Mouse (Mus musculus): ENCODE data around the gene Btbd3. TPM values are rescaled to one million over a fixed set of nuclear protein-coding genes. Genes with fewer than 3 reads are reported as not detected.

The Btbd3 gene
- polyA plus RNA-seq, 1 experiment from 2014 or later = 8.9 TPM

GRCm38 (mm10) chr2:138277842-138278691 lies 21.7 kb downstream of the Btbd3 start:
- H3K9me3 ChIP-seq (replicated peaks; ENCODE audit: control insufficient read depth, low read length) = no peaks in the 10 kb centered on the region
- H3K9ac ChIP-seq (ENCODE audit: low read length) = peak overlapping the region; percentile 72
- H3K36me3 ChIP-seq (ENCODE audit: control insufficient read depth, insufficient read depth) = no peaks in the 10 kb centered on the region
- 9% methylated on average over 17 of the region's 17 CpGs for WGBS
- peak overlapping the region; percentile 78 for H3K4me2 ChIP-seq (ENCODE audit: low read depth, low read length)
- H3K27me3 ChIP-seq (ENCODE audit: control insufficient read depth, insufficient read depth, low read length) = no peaks in the 10 kb centered on the region
- peak; percentile 89 for ATAC-seq (replicated peaks; ENCODE audit: extremely low read depth, insufficient read depth, low FRiP score)
- peak overlapping the region; percentile 67 for H3K4me3 ChIP-seq (ENCODE audit: low read length)
- H3K27ac ChIP-seq (ENCODE audit: low read length) = peak overlapping the region; percentile 88
- H3K4me1 ChIP-seq (ENCODE audit: control insufficient read depth, insufficient read depth, low read length) = peaks cover 47% of the 10 kb centered on the region

- 39% methylated on average over 15 of the region's 15 CpGs for WGBS
- ATAC-seq (replicated peaks; ENCODE audit: extremely low read depth, insufficient read depth, low FRiP score) = peak; percentile 23; the same call in 1 of the 2 replicates
These were observed 22.7 kb downstream of the Btbd3 start for GRCm38 (mm10) chr2:138278853-138279640.

GRCm38 (mm10) chr2:138279641-138280040 lies 23.3 kb downstream of the Btbd3 start:
- H3K4me2 ChIP-seq (ENCODE audit: low read depth, low read length) = peak overlapping the region; percentile 78
- 0 out of 2 replicates have a peak, but pooled peaks have one; percentile 15 for ATAC-seq (replicated peaks; ENCODE audit: extremely low read depth, insufficient read depth, low FRiP score)
- WGBS = 39% methylated on average over 11 of the region's 11 CpGs

More at GRCm38 (mm10) chr2:138278853-138279640, 22.7 kb downstream of the Btbd3 start:
- H3K4me2 ChIP-seq (ENCODE audit: low read depth, low read length) = peak overlapping the region; percentile 78
- no peaks in the 10 kb centered on the region for H3K9me3 ChIP-seq (replicated peaks; ENCODE audit: control insufficient read depth, low read length)
- no peaks in the 10 kb centered on the region for H3K27me3 ChIP-seq (ENCODE audit: control insufficient read depth, insufficient read depth, low read length)
- H3K27ac ChIP-seq (ENCODE audit: low read length) = peak overlapping the region; percentile 88
- H3K36me3 ChIP-seq (ENCODE audit: control insufficient read depth, insufficient read depth) = peaks cover 9% of the 10 kb centered on the region; the same call in 1 of the 2 replicates
- H3K4me1 ChIP-seq (ENCODE audit: control insufficient read depth, insufficient read depth, low read length) = peaks cover 41% of the 10 kb centered on the region
- H3K9ac ChIP-seq (ENCODE audit: low read length) = peak overlapping the region; percentile 72
- peak overlapping the region; percentile 67 for H3K4me3 ChIP-seq (ENCODE audit: low read length)

GRCm38 (mm10) chr2:138280225-138280711 lies 23.9 kb downstream of the Btbd3 start:
- peak overlapping the region; percentile 67 for H3K4me3 ChIP-seq (ENCODE audit: low read length)
- WGBS = 60% methylated on average over 17 of the region's 17 CpGs
- peak overlapping the region; percentile 72 for H3K9ac ChIP-seq (ENCODE audit: low read length)
- H3K27me3 ChIP-seq (ENCODE audit: control insufficient read depth, insufficient read depth, low read length) = no peaks in the 10 kb centered on the region
- no peaks in the 10 kb centered on the region for H3K9me3 ChIP-seq (replicated peaks; ENCODE audit: control insufficient read depth, low read length)
- peaks cover 41% of the 10 kb centered on the region for H3K4me1 ChIP-seq (ENCODE audit: control insufficient read depth, insufficient read depth, low read length)
- no peak for ATAC-seq (replicated peaks; ENCODE audit: extremely low read depth, insufficient read depth, low FRiP score)
- peak overlapping the region; percentile 88 for H3K27ac ChIP-seq (ENCODE audit: low read length)
- peaks cover 14% of the 10 kb centered on the region; the same call in 1 of the 2 replicates for H3K36me3 ChIP-seq (ENCODE audit: control insufficient read depth, insufficient read depth)
- peak overlapping the region; percentile 78 for H3K4me2 ChIP-seq (ENCODE audit: low read depth, low read length)

More at GRCm38 (mm10) chr2:138279641-138280040, 23.3 kb downstream of the Btbd3 start:
- Histone ChIP-seq H3K4me3 (ENCODE audit: low read length) (peak overlapping the region; percentile 67), H3K9ac (ENCODE audit: low read length) (peak overlapping the region; percentile 72), H3K4me1 (ENCODE audit: control insufficient read depth, insufficient read depth, low read length) (peaks cover 41% of the 10 kb centered on the region), H3K9me3 (replicated peaks; ENCODE audit: control insufficient read depth, low read length) (no peaks in the 10 kb centered on the region), H3K27me3 (ENCODE audit: control insufficient read depth, insufficient read depth, low read length) (no peaks in the 10 kb centered on the region), H3K36me3 (ENCODE audit: control insufficient read depth, insufficient read depth) (peaks cover 12% of the 10 kb centered on the region; the same call in 1 of the 2 replicates), H3K27ac (ENCODE audit: low read length) (peak overlapping the region; percentile 88)

- WGBS = 75% methylated on average over 10 of the region's 10 CpGs
- Histone ChIP-seq H3K36me3 (ENCODE audit: control insufficient read depth, insufficient read depth) (peaks cover 20% of the 10 kb centered on the region), H3K27ac (ENCODE audit: low read length) (no peak overlapping the region), H3K9ac (ENCODE audit: low read length) (no peak overlapping the region), H3K4me2 (ENCODE audit: low read depth, low read length) (0 out of 2 replicates have a peak overlapping the region, but pooled peaks have one; percentile 5), H3K9me3 (replicated peaks; ENCODE audit: control insufficient read depth, low read length) (no peaks in the 10 kb centered on the region), H3K27me3 (ENCODE audit: control insufficient read depth, insufficient read depth, low read length) (no peaks in the 10 kb centered on the region), H3K4me3 (ENCODE audit: low read length) (0 out of 2 replicates have a peak overlapping the region, but pooled peaks have one; percentile 6), H3K4me1 (ENCODE audit: control insufficient read depth, insufficient read depth, low read length) (peaks cover 33% of the 10 kb centered on the region)
- ATAC-seq (replicated peaks; ENCODE audit: extremely low read depth, insufficient read depth, low FRiP score) = no peak
These were observed 25.3 kb downstream of the Btbd3 start for GRCm38 (mm10) chr2:138281550-138282201.

GRCm38 (mm10) chr2:138283372-138283771 lies 27.0 kb downstream of the Btbd3 start:
- Histone ChIP-seq H3K4me1 (ENCODE audit: control insufficient read depth, insufficient read depth, low read length) (peaks cover 21% of the 10 kb centered on the region), H3K9me3 (replicated peaks; ENCODE audit: control insufficient read depth, low read length) (no peaks in the 10 kb centered on the region), H3K36me3 (ENCODE audit: control insufficient read depth, insufficient read depth) (peaks cover 22% of the 10 kb centered on the region), H3K4me2 (ENCODE audit: low read depth, low read length) (no peak overlapping the region), H3K4me3 (ENCODE audit: low read length) (no peak overlapping the region), H3K27ac (ENCODE audit: low read length) (no peak overlapping the region), H3K9ac (ENCODE audit: low read length) (no peak overlapping the region), H3K27me3 (ENCODE audit: control insufficient read depth, insufficient read depth, low read length) (no peaks in the 10 kb centered on the region)
- no peak for ATAC-seq (replicated peaks; ENCODE audit: extremely low read depth, insufficient read depth, low FRiP score)
- 82% methylated on average over 12 of the region's 12 CpGs for WGBS

GRCm38 (mm10) chr2:138283856-138284255 lies 27.5 kb downstream of the Btbd3 start:
- WGBS = 93% methylated on average over 15 of the region's 15 CpGs
- no peak for ATAC-seq (replicated peaks; ENCODE audit: extremely low read depth, insufficient read depth, low FRiP score)
- Histone ChIP-seq H3K4me2 (ENCODE audit: low read depth, low read length) (no peak overlapping the region), H3K9ac (ENCODE audit: low read length) (no peak overlapping the region), H3K27me3 (ENCODE audit: control insufficient read depth, insufficient read depth, low read length) (no peaks in the 10 kb centered on the region), H3K4me1 (ENCODE audit: control insufficient read depth, insufficient read depth, low read length) (peaks cover 18% of the 10 kb centered on the region), H3K9me3 (replicated peaks; ENCODE audit: control insufficient read depth, low read length) (no peaks in the 10 kb centered on the region), H3K27ac (ENCODE audit: low read length) (no peak overlapping the region), H3K36me3 (ENCODE audit: control insufficient read depth, insufficient read depth) (peaks cover 22% of the 10 kb centered on the region), H3K4me3 (ENCODE audit: low read length) (no peak overlapping the region)

- H3K9me3 ChIP-seq (replicated peaks; ENCODE audit: control insufficient read depth, low read length) = no peaks in the 10 kb centered on the region
- no peaks in the 10 kb centered on the region for H3K27me3 ChIP-seq (ENCODE audit: control insufficient read depth, insufficient read depth, low read length)
- peaks cover 22% of the 10 kb centered on the region for H3K36me3 ChIP-seq (ENCODE audit: control insufficient read depth, insufficient read depth)
- H3K4me3 ChIP-seq (ENCODE audit: low read length) = no peak overlapping the region
- H3K4me1 ChIP-seq (ENCODE audit: control insufficient read depth, insufficient read depth, low read length) = no peaks in the 10 kb centered on the region
- H3K4me2 ChIP-seq (ENCODE audit: low read depth, low read length) = no peak overlapping the region
- WGBS = 89% methylated on average over 4 of the region's 4 CpGs
- no peak overlapping the region for H3K9ac ChIP-seq (ENCODE audit: low read length)
- no peak overlapping the region for H3K27ac ChIP-seq (ENCODE audit: low read length)
- no peak for ATAC-seq (replicated peaks; ENCODE audit: extremely low read depth, insufficient read depth, low FRiP score)
These were observed 29.4 kb downstream of the Btbd3 start for GRCm38 (mm10) chr2:138285811-138286210.

All from heart, embryonic 16.5 days (tissue).